ENCODE assay signal across 16 mouse cellular contexts in the genomic region with DNA sequence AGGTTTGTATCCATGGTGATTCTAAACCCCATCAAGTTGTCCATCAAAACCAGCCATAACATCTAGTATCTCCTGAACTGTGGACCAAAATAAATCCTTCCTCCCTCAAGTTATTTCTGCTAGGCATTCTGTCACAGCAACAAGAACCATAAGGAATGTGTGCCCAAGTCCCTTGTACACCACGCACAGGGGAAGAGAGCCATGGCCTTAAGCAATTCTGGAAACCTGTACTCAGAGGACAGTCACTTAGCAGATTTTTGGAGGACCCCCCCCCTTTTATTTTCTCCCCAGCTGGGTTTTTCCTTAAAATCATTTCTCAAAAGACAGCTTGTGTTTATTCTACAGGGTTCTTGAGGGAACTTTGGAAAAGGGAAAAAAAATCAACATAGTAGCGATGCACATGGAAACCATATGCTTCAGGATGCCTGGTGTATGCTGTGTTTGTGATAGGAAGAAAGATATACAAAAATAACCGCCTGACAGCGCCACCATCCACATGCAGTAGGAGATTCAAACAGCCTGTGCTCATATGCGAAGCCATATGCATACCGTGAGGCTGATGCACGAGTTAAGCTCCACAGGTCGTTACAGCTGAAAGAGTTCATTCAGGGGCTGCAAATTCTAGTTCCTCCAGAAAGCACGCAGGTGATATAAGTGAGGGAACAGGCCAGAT.
A peak's percentile ranks its signal among the peaks of the same experiment; 100 is the strongest.
DNase-seq lines count a peak whose midpoint lies in the region; ATAC-seq and TF ChIP-seq lines count a peak whose summit lies in the region.
"Had no signal": no experiment of that assay in that cellular context is flagged by ENCODE, and none has a peak within 500 bp of the region (broad histone marks: within the 10 kb centered on the region; RNA-seq: fewer than 3 reads in every experiment).

No protein-coding gene starts in this region.

- H3K9ac ChIP-seq in forebrain, embryonic 16.5 days (replicated peaks; ENCODE audit: low read depth, low read length), result no peak overlapping the region
- no peak overlapping the region for H3K9ac ChIP-seq in neural tube, embryonic 15.5 days (replicated peaks)
- H3K9ac ChIP-seq: embryonic facial prominence, embryonic 12.5 days; heart, embryonic 12.5 days; liver, embryonic 13.5 days had no signal

- WGBS in forebrain, embryonic 16.5 days, result 78% methylated on average over 9 of the region's 9 CpGs
- 88% methylated on average over 9 of the region's 9 CpGs for WGBS in neural tube, embryonic 15.5 days

- no peaks in the 10 kb centered on the region for H3K27me3 ChIP-seq in forebrain, embryonic 16.5 days (replicated peaks; ENCODE audit: control insufficient read depth, insufficient read depth, low read length)
- no peaks in the 10 kb centered on the region for H3K27me3 ChIP-seq in neural tube, embryonic 15.5 days (replicated peaks)
- H3K27me3 ChIP-seq: embryonic facial prominence, embryonic 12.5 days; heart, embryonic 12.5 days; liver, embryonic 13.5 days had no signal

- no peak overlapping the region for H3K27ac ChIP-seq in left cerebral cortex, adult 2 months
- H3K27ac ChIP-seq in forebrain, embryonic 16.5 days (ENCODE audit: low read length), result no peak overlapping the region
- H3K27ac ChIP-seq in neural tube, embryonic 15.5 days (replicated peaks), result no peak overlapping the region
- H3K27ac ChIP-seq: embryonic facial prominence, embryonic 12.5 days; limb, embryonic 10.5 days; liver, embryonic 13.5 days had no signal

- H3K4me1 ChIP-seq in forebrain, embryonic 16.5 days (replicated peaks; ENCODE audit: control insufficient read depth, insufficient read depth, low read length), result no peaks in the 10 kb centered on the region
- H3K4me1 ChIP-seq in neural tube, embryonic 15.5 days, result no peaks in the 10 kb centered on the region
- H3K4me1 ChIP-seq: embryonic facial prominence, embryonic 12.5 days; heart, embryonic 12.5 days; limb, embryonic 10.5 days; liver, embryonic 13.5 days had no signal

- no peak overlapping the region for H3K4me2 ChIP-seq in forebrain, embryonic 16.5 days (ENCODE audit: low read length)
- no peak overlapping the region for H3K4me2 ChIP-seq in neural tube, embryonic 15.5 days
- H3K4me2 ChIP-seq: embryonic facial prominence, embryonic 12.5 days; heart, embryonic 12.5 days; liver, embryonic 13.5 days had no signal

- no peak for TF ChIP-seq CTCF in left cerebral cortex, adult 2 months (IDR thresholded peaks at IDR 0.05)

- no peaks in the 10 kb centered on the region for H3K36me3 ChIP-seq in forebrain, embryonic 16.5 days (ENCODE audit: control insufficient read depth, insufficient read depth)
- no peaks in the 10 kb centered on the region for H3K36me3 ChIP-seq in neural tube, embryonic 15.5 days
- H3K36me3 ChIP-seq: embryonic facial prominence, embryonic 12.5 days; heart, embryonic 12.5 days; limb, embryonic 10.5 days; liver, embryonic 13.5 days had no signal

- DNase-seq in left cerebral cortex, postnatal 14 days (ENCODE audit: low spot score in 2 of 2), result peak; percentile 49 to 67
- DNase-seq in left cerebral cortex, adult 2 months (ENCODE audit: extremely low spot score in 1 of 2, low spot score in 2 of 2), result no peak
- peak; percentile 24 to 31 for DNase-seq in frontal cortex, postnatal 14 days (ENCODE audit: low spot score in 2 of 2)
- peak; percentile 28 for DNase-seq in right cerebral cortex, postnatal 25 days
- DNase-seq in cerebellum, adult 11 months, result no peak
- DNase-seq: adrenal gland, postnatal 14 days; cerebellum, postnatal 36 days; kidney, adult 2 months; kidney, postnatal 25 days; liver, embryonic 13.5 days; midbrain, embryonic 14.5 days had no signal

- peak; percentile 85 for ATAC-seq in forebrain, embryonic 16.5 days
- no peak for ATAC-seq in neural tube, embryonic 15.5 days (ENCODE audit: low FRiP score)

- no peaks in the 10 kb centered on the region for H3K9me3 ChIP-seq in forebrain, embryonic 16.5 days (ENCODE audit: control insufficient read depth, low read length)
- H3K9me3 ChIP-seq in neural tube, embryonic 15.5 days (replicated peaks), result no peaks in the 10 kb centered on the region
- H3K9me3 ChIP-seq: embryonic facial prominence, embryonic 12.5 days; heart, embryonic 12.5 days; limb, embryonic 10.5 days; liver, embryonic 13.5 days had no signal

- H3K4me3 ChIP-seq in left cerebral cortex, adult 2 months, result no peak overlapping the region
- no peak overlapping the region for H3K4me3 ChIP-seq in forebrain, embryonic 16.5 days (replicated peaks; ENCODE audit: low read length)
- no peak overlapping the region for H3K4me3 ChIP-seq in neural tube, embryonic 15.5 days (replicated peaks)
- H3K4me3 ChIP-seq: embryonic facial prominence, embryonic 12.5 days; heart, embryonic 12.5 days; limb, embryonic 10.5 days; liver, embryonic 13.5 days had no signal

- intact Hi-C loops in left cerebral cortex, postnatal 14 days (cut with DNase I), result no loop called here
- intact Hi-C loops in left cerebral cortex, adult 2 months (cut with DNase I), result no loop called here

Comparison
In these comparisons a context has a peak if more than half of its experiments do, and no peak if none do; other contexts are left out.
1. DNase-seq: peak in left cerebral cortex, postnatal 14 days (2 of 2), frontal cortex, postnatal 14 days (2 of 2) and right cerebral cortex, postnatal 25 days (single experiment); none in left cerebral cortex, adult 2 months (0 of 2) and cerebellum, adult 11 months (single experiment).